Comparison of ENCODE assay signal across 26 mouse cellular contexts in the genomic region with DNA sequence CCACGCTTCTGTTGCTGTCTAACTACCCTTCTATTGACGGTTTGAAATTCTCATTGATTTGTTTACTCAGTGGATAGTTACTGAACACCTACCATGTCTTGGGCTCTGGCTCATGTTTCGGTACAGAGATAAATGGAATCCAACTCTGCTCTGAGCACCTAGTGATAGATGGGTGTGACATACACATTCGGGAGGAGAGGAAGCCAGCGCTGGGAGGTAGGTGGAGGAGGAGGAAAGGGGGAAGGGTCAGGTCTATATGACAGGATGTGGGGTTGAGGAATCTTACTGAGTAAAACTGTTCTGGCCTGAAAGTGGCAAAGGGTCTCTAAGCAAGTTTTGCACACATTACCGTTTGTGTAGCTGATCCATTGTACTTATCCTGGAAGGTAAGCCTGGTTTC.
"Had no signal": no experiment of that assay in that cellular context is flagged by ENCODE, and none has a peak within 500 bp of the region (broad histone marks: within the 10 kb centered on the region; RNA-seq: fewer than 3 reads in every experiment).

No protein-coding gene starts in this region.

- H3K4me2 ChIP-seq: forebrain, embryonic 15.5 days; heart, embryonic 11.5 days; heart, embryonic 13.5 days; heart, embryonic 15.5 days; hindbrain, embryonic 13.5 days; hindbrain, embryonic 15.5 days; limb, embryonic 13.5 days; limb, embryonic 15.5 days; liver, embryonic 13.5 days; liver, embryonic 15.5 days had no signal

- H3K36me3 ChIP-seq: forebrain, embryonic 15.5 days; heart, embryonic 13.5 days; heart, embryonic 15.5 days; hindbrain, embryonic 13.5 days; hindbrain, embryonic 15.5 days; limb, embryonic 13.5 days; limb, embryonic 15.5 days; liver, embryonic 13.5 days; liver, embryonic 15.5 days had no signal

- H3K27ac ChIP-seq: forebrain, embryonic 15.5 days; heart, embryonic 13.5 days; heart, embryonic 15.5 days; hindbrain, embryonic 13.5 days; hindbrain, embryonic 15.5 days; hindbrain, postnatal 0 days; limb, embryonic 13.5 days; limb, embryonic 15.5 days; liver, embryonic 13.5 days; liver, embryonic 15.5 days had no signal

- H3K27me3 ChIP-seq: forebrain, embryonic 15.5 days; heart, embryonic 13.5 days; heart, embryonic 15.5 days; hindbrain, embryonic 13.5 days; hindbrain, embryonic 15.5 days; limb, embryonic 15.5 days; liver, embryonic 13.5 days; liver, embryonic 15.5 days had no signal

- H3K4me3 ChIP-seq: forebrain, embryonic 15.5 days; heart, embryonic 13.5 days; heart, embryonic 15.5 days; hindbrain, embryonic 13.5 days; hindbrain, embryonic 15.5 days; limb, embryonic 13.5 days; limb, embryonic 15.5 days; liver, embryonic 13.5 days; liver, embryonic 15.5 days had no signal

- H3K4me1 ChIP-seq: heart, embryonic 13.5 days; heart, embryonic 15.5 days; limb, embryonic 15.5 days; liver, embryonic 13.5 days; liver, embryonic 15.5 days had no signal

- ATAC-seq: intestine, embryonic 16.5 days had no signal

- H3K9ac ChIP-seq: forebrain, embryonic 15.5 days; forebrain, postnatal 0 days; heart, embryonic 13.5 days; heart, embryonic 15.5 days; hindbrain, embryonic 13.5 days; hindbrain, embryonic 15.5 days; limb, embryonic 13.5 days; limb, embryonic 15.5 days; liver, embryonic 13.5 days; liver, embryonic 15.5 days had no signal

- DNase-seq: gastrocnemius, postnatal 14 days; gastrocnemius, postnatal 36 days; heart, adult 18-20 months; heart, postnatal 14 days; heart, postnatal 36 days; kidney, adult 11 months; kidney, adult 2 months; kidney, postnatal 10 days; kidney, postnatal 25 days; layer of hippocampus, adult 9-11 months; layer of hippocampus, postnatal 36 days; left cerebral cortex, postnatal 4 days; liver, embryonic 13.5 days; lung, adult 18-20 months had no signal

- H3K9me3 ChIP-seq: forebrain, embryonic 15.5 days; heart, embryonic 13.5 days; heart, embryonic 15.5 days; hindbrain, embryonic 13.5 days; hindbrain, embryonic 15.5 days; limb, embryonic 13.5 days; limb, embryonic 15.5 days; liver, embryonic 13.5 days; liver, embryonic 15.5 days had no signal
